Mouse (Mus musculus): ENCODE results near the gene Ear1. TPM values are rescaled to one million over a fixed set of nuclear protein-coding genes. Genes with fewer than 3 reads are reported as not detected.
"Not testable (repeated sequence)": the region's sequence is repeated elsewhere in the genome, so short reads cannot be mapped to it uniquely, and the experiment has no call there.

Gene Ear1
- not detected in 2 replicates for total RNA-seq (2014; rRNA removed)
- polyA plus RNA-seq (2015; fragmentation: Nextera tagmentation; extraction: Ambion mirVana) = not detected in 2 replicates

DNA sequence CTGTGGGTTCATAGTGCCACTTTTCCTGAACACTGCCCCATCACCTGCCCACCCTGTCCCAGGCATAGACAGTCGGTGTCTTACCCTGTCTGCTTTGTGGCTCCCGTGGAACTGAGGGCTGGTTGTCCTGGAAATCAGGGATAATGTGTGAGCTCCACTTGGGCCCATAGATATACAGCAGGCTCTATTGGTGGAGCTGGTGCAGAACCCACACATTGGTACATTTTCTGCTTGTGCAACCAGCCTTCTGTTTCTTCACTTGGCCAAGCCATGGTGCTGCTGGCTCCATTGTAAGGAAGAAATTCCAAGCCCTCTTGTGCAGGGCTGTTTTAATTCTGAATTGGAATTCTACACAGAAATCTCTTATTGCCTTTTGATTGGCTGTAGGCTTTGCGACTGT, at the start of gene Ear1:
TSS of gene Ear1 (minus strand) at position 101 of the 400 bp plus-strand sequence.
- 93% methylated on average over 2 of the region's 3 CpGs for WGBS
- not testable (repeated sequence) for H3K27ac ChIP-seq (ENCODE audit: low read depth, low read length); H3K4me3 ChIP-seq (ENCODE audit: low read depth, low read length); DNase-seq (ENCODE audit: low spot score); H3K36me3 ChIP-seq (ENCODE audit: insufficient read depth, low read length); ATAC-seq (ENCODE audit: low FRiP score); H3K4me1 ChIP-seq (ENCODE audit: insufficient read depth, low read length); H3K9ac ChIP-seq (replicated peaks; ENCODE audit: low read length, poor library complexity, severe bottlenecking); H3K4me2 ChIP-seq (ENCODE audit: low read depth, low read length, poor library complexity, severe bottlenecking); H3K9me3 ChIP-seq (ENCODE audit: low read length); H3K27me3 ChIP-seq (ENCODE audit: insufficient read depth, low read length)

DNA sequence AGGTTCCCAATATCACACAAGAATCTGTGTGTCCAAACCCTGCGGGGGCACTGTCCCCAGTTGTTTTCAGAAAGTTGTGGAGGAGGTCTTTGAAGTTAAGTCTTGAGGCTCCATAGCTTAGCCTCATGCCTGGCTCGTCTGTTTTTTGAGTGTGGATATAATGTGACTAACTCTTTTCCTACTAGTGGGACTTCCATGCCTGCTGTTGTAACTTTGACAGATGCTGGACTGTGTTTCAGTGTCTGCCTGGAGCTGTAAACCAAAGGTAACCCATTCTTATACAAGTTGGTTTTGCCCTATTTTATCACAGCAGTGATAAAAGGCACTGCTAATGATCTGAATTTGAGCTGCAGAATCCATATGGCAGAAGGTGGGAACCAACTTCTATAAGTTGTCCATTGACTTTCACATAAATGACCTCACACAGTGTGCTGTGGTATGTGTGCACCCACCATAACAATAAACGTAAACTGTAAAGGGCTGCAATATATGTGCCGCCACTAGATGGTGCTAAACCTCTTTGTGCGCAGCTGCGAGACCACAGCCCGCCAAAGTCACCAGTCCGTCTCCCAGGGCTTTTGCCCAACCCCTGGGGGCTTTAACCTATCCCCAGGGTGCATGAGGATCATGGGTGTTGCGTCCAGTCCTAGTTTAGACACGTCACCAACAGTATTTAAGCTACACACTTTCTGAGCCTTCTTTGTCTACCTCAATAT, 49.5 kb upstream of the Ear1 start, which contains the start of gene Gm8113:
TSS of gene Gm8113 (plus strand) at position 703 of the 716 bp plus-strand sequence.
- H3K9me3 ChIP-seq (ENCODE audit: low read length); H3K4me1 ChIP-seq (ENCODE audit: insufficient read depth, low read length); H3K36me3 ChIP-seq (ENCODE audit: insufficient read depth, low read length); H3K27ac ChIP-seq (ENCODE audit: low read depth, low read length); H3K27me3 ChIP-seq (ENCODE audit: insufficient read depth, low read length); H3K9ac ChIP-seq (replicated peaks; ENCODE audit: low read length, poor library complexity, severe bottlenecking): not testable (repeated sequence)
- peak; percentile 88 for TF ChIP-seq CTCF (IDR thresholded peaks at IDR 0.05)
- 7% methylated on average over 10 of the region's 10 CpGs for WGBS
- H3K4me3 ChIP-seq (ENCODE audit: low read depth, low read length) = peak within 1 kb of the TSS; percentile 41
- DNase-seq (ENCODE audit: low spot score) (peak; percentile 84), ATAC-seq (ENCODE audit: low FRiP score) (peak; percentile 87)
- peak within 1 kb of the TSS; percentile 42 for H3K4me2 ChIP-seq (ENCODE audit: low read depth, low read length, poor library complexity, severe bottlenecking)

DNA sequence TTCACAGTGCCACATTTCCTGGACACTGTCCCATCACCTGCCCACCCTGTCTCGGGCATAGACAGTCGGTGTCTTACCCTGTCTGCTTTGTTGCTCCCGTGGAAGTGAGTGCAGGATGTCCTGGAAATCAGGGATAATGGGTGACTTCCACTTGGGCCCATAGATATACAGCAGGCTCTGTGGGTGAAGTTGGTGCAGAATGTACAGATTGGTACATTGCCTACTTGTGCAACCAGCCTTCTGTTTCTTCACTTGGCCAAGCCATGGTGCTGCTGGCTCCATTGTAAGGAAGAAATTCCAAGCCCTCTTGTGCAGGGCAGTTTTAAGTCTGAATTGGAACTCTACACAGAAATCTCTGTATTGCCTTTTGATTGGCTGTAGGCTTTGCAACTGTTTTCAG, 48.1 kb upstream of the Ear1 start, which contains the start of gene Ear10:
TSS of gene Ear10 (minus strand) at position 101 of the 400 bp plus-strand sequence.
- not testable (repeated sequence) for H3K27ac ChIP-seq (ENCODE audit: low read depth, low read length); H3K4me2 ChIP-seq (ENCODE audit: low read depth, low read length, poor library complexity, severe bottlenecking); H3K9me3 ChIP-seq (ENCODE audit: low read length); H3K27me3 ChIP-seq (ENCODE audit: insufficient read depth, low read length); H3K9ac ChIP-seq (replicated peaks; ENCODE audit: low read length, poor library complexity, severe bottlenecking); H3K4me1 ChIP-seq (ENCODE audit: insufficient read depth, low read length); H3K4me3 ChIP-seq (ENCODE audit: low read depth, low read length); H3K36me3 ChIP-seq (ENCODE audit: insufficient read depth, low read length); DNase-seq (ENCODE audit: low spot score); ATAC-seq (ENCODE audit: low FRiP score)
- 92% methylated on average over 3 of the region's 3 CpGs for WGBS

DNA sequence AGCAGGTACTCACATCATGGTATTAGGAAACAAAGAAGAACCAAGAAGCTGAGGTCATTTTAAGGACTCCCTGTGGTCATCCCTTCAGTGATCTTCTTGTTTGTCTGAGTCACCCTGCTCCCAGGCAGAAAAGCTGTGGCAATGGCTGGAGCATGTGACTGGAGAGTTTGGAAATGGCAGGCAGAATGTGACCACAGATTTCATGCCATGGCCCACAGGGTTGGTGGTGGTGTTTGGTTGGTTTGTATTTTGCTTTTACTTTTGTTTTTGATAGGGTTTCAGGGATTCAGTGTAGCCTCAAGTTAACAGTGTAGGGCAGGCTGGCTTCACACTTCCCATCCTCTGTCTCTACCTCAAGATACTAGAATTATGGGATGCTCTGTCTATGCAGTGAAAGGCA, 42.9 kb upstream of the Ear1 start:
- H3K9ac ChIP-seq (replicated peaks; ENCODE audit: low read length, poor library complexity, severe bottlenecking); ATAC-seq (ENCODE audit: low FRiP score); H3K27me3 ChIP-seq (ENCODE audit: insufficient read depth, low read length); H3K27ac ChIP-seq (ENCODE audit: low read depth, low read length); DNase-seq (ENCODE audit: low spot score); H3K4me1 ChIP-seq (ENCODE audit: insufficient read depth, low read length); H3K36me3 ChIP-seq (ENCODE audit: insufficient read depth, low read length); H3K4me2 ChIP-seq (ENCODE audit: low read depth, low read length, poor library complexity, severe bottlenecking); H3K4me3 ChIP-seq (ENCODE audit: low read depth, low read length); H3K9me3 ChIP-seq (ENCODE audit: low read length): not testable (repeated sequence)

DNA sequence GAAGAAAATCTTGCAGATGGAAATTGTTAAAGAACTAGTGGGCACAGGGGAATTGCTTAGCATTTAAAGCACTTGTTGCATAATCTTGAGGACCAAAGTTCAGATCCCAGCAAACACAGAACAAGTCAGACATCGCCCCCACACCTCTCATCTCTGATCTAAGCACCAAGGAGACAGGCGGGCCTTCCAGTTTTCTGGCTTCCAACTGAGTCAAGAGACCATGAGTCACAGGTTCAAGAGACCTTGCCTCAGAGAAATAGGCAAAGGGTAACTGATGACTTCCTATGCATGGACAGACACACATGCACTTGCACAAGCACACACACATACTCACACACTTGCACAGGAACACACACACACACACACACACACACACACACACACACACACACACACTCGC, 23.3 kb upstream of the Ear1 start:
- H3K4me3 ChIP-seq (ENCODE audit: low read depth, low read length); DNase-seq (ENCODE audit: low spot score); ATAC-seq (ENCODE audit: low FRiP score); H3K4me2 ChIP-seq (ENCODE audit: low read depth, low read length, poor library complexity, severe bottlenecking); H3K9me3 ChIP-seq (ENCODE audit: low read length); H3K27me3 ChIP-seq (ENCODE audit: insufficient read depth, low read length); H3K9ac ChIP-seq (replicated peaks; ENCODE audit: low read length, poor library complexity, severe bottlenecking); H3K4me1 ChIP-seq (ENCODE audit: insufficient read depth, low read length); H3K36me3 ChIP-seq (ENCODE audit: insufficient read depth, low read length); H3K27ac ChIP-seq (ENCODE audit: low read depth, low read length): not testable (repeated sequence)
- whole genome bisulfite sequencing = 81% methylated on average over 3 of the region's 3 CpGs

DNA sequence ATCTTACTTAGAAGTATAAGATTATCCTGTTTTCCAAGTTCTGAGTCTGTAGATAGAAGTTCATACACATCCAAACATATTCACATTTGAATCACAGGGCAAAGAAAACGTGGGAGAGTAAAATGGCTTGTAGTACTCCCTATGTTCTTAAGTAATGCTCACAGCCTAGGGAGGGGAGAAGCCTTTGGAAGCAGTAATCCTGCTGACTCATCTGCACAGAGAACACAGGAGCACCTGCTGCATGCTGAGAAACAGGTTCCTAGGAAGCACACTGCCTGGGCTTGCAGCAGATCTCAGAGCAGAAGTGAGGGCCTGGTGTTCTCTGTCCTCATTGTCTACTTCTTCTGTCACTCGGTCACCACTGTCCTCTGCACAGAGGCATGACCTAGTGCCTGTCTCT, 20.0 kb upstream of the Ear1 start:
- H3K4me3 ChIP-seq (ENCODE audit: low read depth, low read length); H3K27me3 ChIP-seq (ENCODE audit: insufficient read depth, low read length); H3K9ac ChIP-seq (replicated peaks; ENCODE audit: low read length, poor library complexity, severe bottlenecking); H3K36me3 ChIP-seq (ENCODE audit: insufficient read depth, low read length); H3K4me1 ChIP-seq (ENCODE audit: insufficient read depth, low read length); H3K9me3 ChIP-seq (ENCODE audit: low read length); H3K4me2 ChIP-seq (ENCODE audit: low read depth, low read length, poor library complexity, severe bottlenecking); ATAC-seq (ENCODE audit: low FRiP score); DNase-seq (ENCODE audit: low spot score); H3K27ac ChIP-seq (ENCODE audit: low read depth, low read length): not testable (repeated sequence)
- WGBS = 41% methylated on average over 1 of the region's 2 CpGs

DNA sequence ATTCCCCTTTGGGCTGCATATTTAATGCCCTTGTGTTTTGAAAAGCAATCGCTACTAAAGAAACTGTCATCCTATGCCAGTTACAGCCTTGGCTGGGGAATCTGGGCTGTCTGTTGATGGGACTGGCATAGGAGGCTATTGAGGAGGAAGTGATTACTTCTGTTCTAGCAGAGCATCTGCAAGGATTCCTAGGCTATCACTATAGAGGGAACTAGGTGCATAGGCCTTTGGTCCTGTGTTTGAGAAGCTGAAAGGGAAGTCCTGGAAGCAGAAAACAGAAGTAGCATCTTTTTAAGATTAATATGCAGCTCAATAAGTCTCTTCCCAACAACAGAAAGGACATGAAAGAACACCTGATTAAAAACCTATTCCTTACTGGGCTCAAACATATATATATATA, 16.0 kb upstream of the Ear1 start:
- not testable (repeated sequence) for H3K4me1 ChIP-seq (ENCODE audit: insufficient read depth, low read length); H3K9ac ChIP-seq (replicated peaks; ENCODE audit: low read length, poor library complexity, severe bottlenecking); H3K36me3 ChIP-seq (ENCODE audit: insufficient read depth, low read length); H3K4me3 ChIP-seq (ENCODE audit: low read depth, low read length); H3K9me3 ChIP-seq (ENCODE audit: low read length); H3K27ac ChIP-seq (ENCODE audit: low read depth, low read length); H3K4me2 ChIP-seq (ENCODE audit: low read depth, low read length, poor library complexity, severe bottlenecking); ATAC-seq (ENCODE audit: low FRiP score); DNase-seq (ENCODE audit: low spot score); H3K27me3 ChIP-seq (ENCODE audit: insufficient read depth, low read length)
- WGBS = no CpG with 5 or more reads among the region's 1 CpGs

DNA sequence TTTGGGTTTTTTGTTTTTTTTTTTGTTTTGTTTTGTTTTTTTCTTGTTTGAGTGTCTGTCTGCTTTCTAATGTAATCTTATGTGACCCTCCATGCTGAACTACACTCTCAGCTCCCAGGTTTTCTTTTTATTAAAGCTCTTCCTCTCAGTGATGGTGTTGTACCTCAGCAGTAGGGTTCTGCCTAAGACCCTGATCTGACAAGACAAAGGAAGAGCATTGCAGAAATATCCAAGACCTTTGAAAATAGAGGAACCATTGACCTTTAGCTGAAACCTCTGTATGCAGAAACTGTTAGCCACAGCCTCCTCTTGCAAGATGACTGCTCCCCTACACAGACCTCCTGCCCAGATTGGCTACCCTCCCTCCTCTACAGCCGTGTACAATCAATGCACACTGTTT, 10.9 kb upstream of the Ear1 start:
- not testable (repeated sequence) for H3K27ac ChIP-seq (ENCODE audit: low read depth, low read length); H3K4me3 ChIP-seq (ENCODE audit: low read depth, low read length); DNase-seq (ENCODE audit: low spot score); H3K4me2 ChIP-seq (ENCODE audit: low read depth, low read length, poor library complexity, severe bottlenecking); H3K4me1 ChIP-seq (ENCODE audit: insufficient read depth, low read length); ATAC-seq (ENCODE audit: low FRiP score); H3K27me3 ChIP-seq (ENCODE audit: insufficient read depth, low read length); H3K9ac ChIP-seq (replicated peaks; ENCODE audit: low read length, poor library complexity, severe bottlenecking); H3K36me3 ChIP-seq (ENCODE audit: insufficient read depth, low read length); H3K9me3 ChIP-seq (ENCODE audit: low read length)
- WGBS = 68% methylated on average over 1 of the region's 1 CpGs

DNA sequence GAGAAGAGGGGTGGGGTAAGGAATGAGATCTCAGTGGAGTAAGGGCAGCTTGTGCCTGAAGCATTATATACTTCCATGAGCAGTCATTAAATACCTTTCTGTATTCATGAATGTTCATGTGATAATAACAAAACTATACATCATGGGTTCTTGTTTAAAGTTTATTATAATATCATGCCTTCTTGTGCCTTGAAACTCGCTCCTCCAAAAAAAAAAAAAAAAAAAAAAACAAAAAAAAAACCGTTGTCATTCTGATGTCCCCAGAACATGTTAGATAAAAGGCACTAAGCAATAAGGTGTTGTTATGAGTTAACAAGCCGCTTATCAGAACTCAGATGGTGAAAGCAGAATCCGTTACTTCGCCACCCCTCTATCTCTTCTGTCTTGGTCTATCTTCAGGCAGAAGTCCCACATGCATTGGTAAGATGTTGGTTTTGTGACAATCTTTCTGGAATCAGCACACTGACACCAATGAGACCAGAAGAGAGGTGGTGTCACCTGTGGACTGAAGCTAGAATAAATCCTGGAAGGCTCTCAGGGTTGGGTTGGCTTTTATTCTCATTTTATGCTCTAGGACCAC, 4.7 kb upstream of the Ear1 start:
- H3K4me3 ChIP-seq (ENCODE audit: low read depth, low read length); H3K27me3 ChIP-seq (ENCODE audit: insufficient read depth, low read length); H3K27ac ChIP-seq (ENCODE audit: low read depth, low read length); H3K9me3 ChIP-seq (ENCODE audit: low read length); H3K36me3 ChIP-seq (ENCODE audit: insufficient read depth, low read length); H3K4me1 ChIP-seq (ENCODE audit: insufficient read depth, low read length); H3K4me2 ChIP-seq (ENCODE audit: low read depth, low read length, poor library complexity, severe bottlenecking); DNase-seq (ENCODE audit: low spot score); H3K9ac ChIP-seq (replicated peaks; ENCODE audit: low read length, poor library complexity, severe bottlenecking); ATAC-seq (ENCODE audit: low FRiP score): not testable (repeated sequence)
- WGBS = 89% methylated on average over 5 of the region's 5 CpGs
